Mouse (Mus musculus) heart, postnatal 0 days (tissue): ENCODE measurements around the gene Ctsc. TPM values are rescaled to one million over a fixed set of nuclear protein-coding genes. Genes with fewer than 3 reads are reported as not detected.

Experiments
- ATAC-seq: fragments of 200-750 bp; cut with Nextera tagmentation; 2 replicates; pipeline ENCODE4 v1.8.0; 2017; ENCODE audit warnings: low read depth, moderate number of reproducible peaks, moderate library complexity; ENCODE audit not compliant: insufficient read depth
- DNase-seq: peaks from one replicate; pipeline ENCODE4 v3.0.0-alpha.2; 2016; ENCODE audit warnings: low spot score
- H3K27ac ChIP-seq: fragments of 300-500 bp; sonication (generic); 2 replicates; pipeline ENCODE4 v1.5.1; 2014; ENCODE audit warnings: low read depth, mild to moderate bottlenecking
- H3K27me3 ChIP-seq: fragments of 300-500 bp; sonication (generic); 2 replicates; pipeline ENCODE4 v1.6.1; 2014; ENCODE audit warnings: low read length, mixed read lengths; ENCODE audit not compliant: control insufficient read depth, insufficient read depth
- H3K36me3 ChIP-seq: fragments of 300-500 bp; sonication (generic); replicated peaks from 2 replicates; pipeline ENCODE4 v1.6.1; 2014; ENCODE audit warnings: low read length, mixed read lengths; ENCODE audit not compliant: control insufficient read depth, insufficient read depth
- H3K4me1 ChIP-seq: fragments of 300-500 bp; sonication (generic); 2 replicates; pipeline ENCODE4 v1.6.1; 2014; ENCODE audit warnings: antibody characterized with exemption; ENCODE audit not compliant: control insufficient read depth, insufficient read depth
- H3K4me2 ChIP-seq: fragments of 300-500 bp; sonication (generic); 2 replicates; pipeline ENCODE4 v1.6.1; 2014; ENCODE audit warnings: low read depth, mild to moderate bottlenecking, low read length, moderate library complexity
- H3K4me3 ChIP-seq: fragments of 300-500 bp; sonication (generic); 2 replicates; pipeline ENCODE4 v1.5.1; 2014; ENCODE audit warnings: low read depth, low read length
- H3K9ac ChIP-seq: fragments of 300-500 bp; sonication (generic); replicated peaks from 2 replicates; pipeline ENCODE4 v1.6.1; 2014; ENCODE audit warnings: low read depth, low read length, mixed read lengths
- H3K9me3 ChIP-seq: fragments of 300-500 bp; sonication (generic); replicated peaks from 2 replicates; pipeline ENCODE4 v1.6.1; 2016; ENCODE audit warnings: low read length; ENCODE audit not compliant: control insufficient read depth
- CTCF ChIP-seq: IDR thresholded peaks from 2 replicates; pipeline ENCODE4 v1.5.1; 2016; ENCODE audit warnings: antibody characterized with exemption, control low read depth, low read depth
- EP300 ChIP-seq: IDR thresholded peaks from 2 replicates; pipeline ENCODE4 v1.6.1; 2016; ENCODE audit warnings: antibody characterized with exemption, low read depth
- WGBS: fragments of 180-500 bp; shearing (Covaris S2); extraction: QIAGEN DNeasy Blood & Tissue Kit; methylation state at CpG from one replicate; pipeline ENCODE4 v1.1.7; 2014; 5-methylcytosine and 5-hydroxymethylcytosine counted together
- polyA plus RNA-seq: library from polyadenylated mRNA; unstranded; fragments of >200 nt; fragmentation: Nextera tagmentation; extraction: Ambion mirVana; gene quantifications from 2 replicates; pipeline ENCODE4 v1.2.1, GENCODE M21; 2015
- total RNA-seq: library from RNA; depleted of rRNA; stranded (reverse); fragments of >200 nt; gene quantifications from 2 replicates; pipeline ENCODE4 v1.2.3, GENCODE M21; 2014; ENCODE audit warnings: low replicate concordance

Gene Ctsc
- total and polyA plus RNA-seq, 2 experiments from 2014 or later = 24.8 to 37.2 TPM

DNA sequence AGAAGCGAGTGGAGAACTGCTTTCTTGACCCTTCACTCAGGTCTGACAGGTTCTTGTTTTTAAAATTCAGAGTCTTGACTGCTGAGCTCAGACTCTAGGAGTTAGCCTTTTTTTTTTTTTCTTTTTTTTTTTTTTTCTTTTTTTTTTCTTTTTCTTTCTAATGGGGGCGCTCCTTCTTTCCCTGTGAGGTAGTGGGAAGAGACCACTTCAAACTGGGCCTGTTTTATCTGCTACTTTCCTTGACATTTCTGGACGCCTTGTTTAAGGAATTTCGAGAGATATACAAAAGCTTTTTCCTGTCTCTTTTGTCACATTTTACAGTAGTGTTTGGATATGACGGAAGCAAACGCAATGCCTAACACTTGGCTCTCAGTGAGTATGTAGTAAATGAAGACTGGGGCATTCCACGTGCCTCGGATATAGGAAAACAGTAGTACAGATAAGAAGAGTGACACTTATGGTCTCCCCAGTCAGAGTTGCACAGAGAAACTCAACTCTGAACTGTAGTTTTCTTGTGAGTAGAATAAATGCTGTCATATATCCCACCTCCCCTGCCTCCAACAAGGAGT is 827 bp downstream of the Ctsc start:
- DNase-seq (no peak), ATAC-seq (no peak)
- Histone ChIP-seq H3K9ac (peak overlapping the region; percentile 66), H3K9me3 (no peaks in the 10 kb centered on the region), H3K27ac (no peak overlapping the region), H3K27me3 (no peaks in the 10 kb centered on the region), H3K4me1 (peaks cover 7% of the 10 kb centered on the region; the same call in 1 of the 2 replicates), H3K36me3 (no peaks in the 10 kb centered on the region), H3K4me2 (peak overlapping the region; percentile 86), H3K4me3 (peak overlapping the region; percentile 59)
- no peak for TF ChIP-seq CTCF
- no peak for TF ChIP-seq EP300
- 17% methylated on average over 8 of the region's 8 CpGs for WGBS

DNA sequence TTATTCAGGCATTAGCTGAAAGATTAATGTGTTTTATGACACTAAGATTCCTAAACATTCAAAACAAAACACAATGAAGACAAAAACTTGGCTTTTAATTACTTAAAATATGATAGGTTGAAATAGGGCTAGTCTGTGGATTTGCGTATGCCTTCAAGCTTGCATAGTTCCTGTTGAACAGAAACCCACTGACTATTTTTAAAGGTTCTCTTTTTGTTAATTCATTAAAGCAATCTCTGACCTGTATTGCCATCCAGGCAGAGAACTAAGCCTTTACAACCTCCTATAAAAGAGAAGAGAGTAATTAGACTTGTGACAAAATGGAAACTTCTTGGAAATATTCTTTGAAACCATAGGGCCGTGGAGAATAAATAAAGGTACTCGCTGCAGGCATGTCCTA is 7.4 kb downstream of the Ctsc start:
- DNase-seq (no peak), ATAC-seq (no peak)
- 83% methylated on average over 3 of the region's 3 CpGs for WGBS
- H3K36me3 ChIP-seq = no peaks in the 10 kb centered on the region
- H3K27ac ChIP-seq = no peak overlapping the region
- H3K27me3 ChIP-seq = no peaks in the 10 kb centered on the region
- TF ChIP-seq CTCF (no peak), EP300 (no peak)
- H3K4me3 ChIP-seq = no peak overlapping the region
- no peak overlapping the region for H3K9ac ChIP-seq
- no peaks in the 10 kb centered on the region for H3K9me3 ChIP-seq
- no peak overlapping the region for H3K4me2 ChIP-seq
- no peaks in the 10 kb centered on the region for H3K4me1 ChIP-seq

DNA sequence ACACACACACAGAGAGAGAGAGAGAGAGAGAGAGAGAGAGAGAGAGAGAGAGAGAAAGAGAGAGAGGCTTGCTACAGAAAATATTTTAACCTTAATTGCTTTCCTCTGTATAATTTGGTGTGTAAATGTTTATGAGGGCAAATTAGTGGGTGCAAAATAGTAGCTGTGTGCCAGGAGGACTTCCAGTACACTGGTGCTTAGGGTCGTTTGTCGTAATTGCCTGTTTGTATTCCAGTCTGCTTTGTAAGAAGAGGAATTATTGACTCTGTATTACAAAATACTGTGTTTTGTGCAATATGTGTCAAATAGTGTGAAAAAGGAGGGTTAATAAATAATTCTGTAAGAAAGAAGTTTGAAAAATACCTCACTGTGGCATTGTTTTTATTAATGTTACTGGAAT is 13.2 kb downstream of the Ctsc start:
- H3K4me3 ChIP-seq = no peak overlapping the region
- no peaks in the 10 kb centered on the region for H3K36me3 ChIP-seq
- no peak overlapping the region for H3K4me2 ChIP-seq
- DNase-seq = no peak
- no peaks in the 10 kb centered on the region; the same call in 1 of the 2 replicates for H3K4me1 ChIP-seq
- TF ChIP-seq EP300 = no peak
- TF ChIP-seq CTCF = no peak
- WGBS = 85% methylated on average over 2 of the region's 2 CpGs
- no peak overlapping the region for H3K27ac ChIP-seq
- no peaks in the 10 kb centered on the region for H3K27me3 ChIP-seq
- no peaks in the 10 kb centered on the region for H3K9me3 ChIP-seq
- H3K9ac ChIP-seq = no peak overlapping the region
- ATAC-seq = no peak

DNA sequence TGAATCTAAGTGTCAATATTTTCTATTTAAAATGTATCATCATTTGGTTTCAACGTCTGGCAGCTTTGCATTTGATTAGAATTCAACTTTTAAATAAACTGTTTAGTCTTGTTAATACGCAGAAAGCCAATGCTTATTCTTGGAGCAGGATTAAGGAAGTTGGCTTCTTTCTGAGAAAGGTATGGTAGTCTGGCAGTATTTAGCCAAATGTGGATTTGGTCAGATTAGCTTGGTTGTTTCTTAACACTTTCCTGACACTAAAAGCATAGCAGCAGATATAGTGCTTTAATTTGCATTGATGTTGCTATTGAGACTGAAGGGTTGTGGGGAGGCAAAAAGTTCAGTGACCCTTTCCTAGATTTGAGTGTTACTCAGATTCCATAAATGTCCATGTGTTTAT is 14.2 kb downstream of the Ctsc start:
- no peak overlapping the region for H3K4me2 ChIP-seq
- no peaks in the 10 kb centered on the region; the same call in 1 of the 2 replicates for H3K4me1 ChIP-seq
- H3K36me3 ChIP-seq = no peaks in the 10 kb centered on the region
- no peaks in the 10 kb centered on the region for H3K9me3 ChIP-seq
- H3K27me3 ChIP-seq = no peaks in the 10 kb centered on the region
- WGBS = 76% methylated on average over 2 of the region's 2 CpGs
- DNase-seq (no peak), ATAC-seq (no peak)
- TF ChIP-seq CTCF = no peak
- TF ChIP-seq EP300 = no peak
- H3K9ac ChIP-seq = no peak overlapping the region
- no peak overlapping the region for H3K27ac ChIP-seq
- no peak overlapping the region for H3K4me3 ChIP-seq

DNA sequence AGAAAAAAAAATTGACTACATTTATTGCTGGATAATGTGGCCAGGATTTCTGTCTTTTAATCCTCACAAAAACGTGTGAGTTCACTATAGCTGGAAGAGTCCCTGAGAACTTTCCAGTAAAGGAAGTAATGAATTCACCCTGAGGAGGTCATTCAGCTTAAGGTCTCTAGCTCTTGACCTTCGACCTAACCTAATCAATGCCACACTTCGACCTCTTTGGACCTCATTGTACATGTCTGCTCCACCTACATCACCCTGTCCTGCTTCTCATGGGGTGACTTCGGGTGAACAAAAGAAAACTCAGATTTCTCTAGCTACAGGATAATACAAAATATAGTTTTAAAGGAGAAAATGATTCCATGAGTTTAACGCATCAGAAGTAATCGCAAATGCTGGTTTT is 16.0 kb downstream of the Ctsc start:
- no peaks in the 10 kb centered on the region for H3K36me3 ChIP-seq
- no peaks in the 10 kb centered on the region; the same call in 1 of the 2 replicates for H3K4me1 ChIP-seq
- TF ChIP-seq CTCF = no peak
- no peak for TF ChIP-seq EP300
- no peak for DNase-seq
- H3K9ac ChIP-seq = no peak overlapping the region
- no peaks in the 10 kb centered on the region for H3K27me3 ChIP-seq
- ATAC-seq = no peak
- no peak overlapping the region for H3K4me2 ChIP-seq
- H3K9me3 ChIP-seq = no peaks in the 10 kb centered on the region
- H3K27ac ChIP-seq = no peak overlapping the region
- WGBS = 70% methylated on average over 6 of the region's 6 CpGs
- no peak overlapping the region for H3K4me3 ChIP-seq

DNA sequence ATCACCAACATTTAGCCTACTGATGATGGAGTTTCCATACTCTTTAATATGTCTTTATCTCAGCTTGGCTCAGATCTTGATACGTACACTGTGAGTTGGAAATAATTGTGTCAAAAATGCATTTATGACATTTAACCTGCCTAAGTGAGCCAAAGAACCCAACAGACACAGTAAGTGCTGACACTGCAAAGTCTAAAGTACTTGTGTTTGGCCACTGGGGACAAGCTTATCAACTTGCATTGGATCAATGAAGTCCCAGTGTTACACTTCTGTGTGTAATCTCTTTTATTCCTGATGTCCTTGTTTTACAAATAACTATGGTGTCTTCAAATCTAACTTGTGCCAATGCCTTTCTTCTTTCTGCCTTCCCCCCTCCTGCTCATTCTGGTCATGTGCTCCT is 18.1 kb downstream of the Ctsc start:
- Histone ChIP-seq H3K9me3 (no peaks in the 10 kb centered on the region), H3K4me1 (no peaks in the 10 kb centered on the region; the same call in 1 of the 2 replicates), H3K9ac (no peak overlapping the region), H3K36me3 (no peaks in the 10 kb centered on the region), H3K27me3 (no peaks in the 10 kb centered on the region), H3K4me3 (no peak overlapping the region), H3K27ac (no peak overlapping the region), H3K4me2 (no peak overlapping the region)
- no peak for DNase-seq
- TF ChIP-seq CTCF = no peak
- TF ChIP-seq EP300 = no peak
- whole genome bisulfite sequencing = 79% methylated on average over 1 of the region's 1 CpGs
- ATAC-seq = no peak
